Mouse (Mus musculus) R1 (cell line): ENCODE data around the gene Tspan31.
"Not testable (repeated sequence)": the region's sequence is repeated elsewhere in the genome, so short reads cannot be mapped to it uniquely, and the experiment has no call there.

ENCODE experiments used
- DNase-seq: peaks from one replicate; pipeline ENCODE4 v3.0.0-alpha.2; 2018; ENCODE audit warnings: low read depth, low spot score

Tspan31 gene

GRCm38 (mm10) chr10:127083915-127084306 lies 13.8 kb upstream of the Tspan31 start:
- no peak for DNase-seq

DNA sequence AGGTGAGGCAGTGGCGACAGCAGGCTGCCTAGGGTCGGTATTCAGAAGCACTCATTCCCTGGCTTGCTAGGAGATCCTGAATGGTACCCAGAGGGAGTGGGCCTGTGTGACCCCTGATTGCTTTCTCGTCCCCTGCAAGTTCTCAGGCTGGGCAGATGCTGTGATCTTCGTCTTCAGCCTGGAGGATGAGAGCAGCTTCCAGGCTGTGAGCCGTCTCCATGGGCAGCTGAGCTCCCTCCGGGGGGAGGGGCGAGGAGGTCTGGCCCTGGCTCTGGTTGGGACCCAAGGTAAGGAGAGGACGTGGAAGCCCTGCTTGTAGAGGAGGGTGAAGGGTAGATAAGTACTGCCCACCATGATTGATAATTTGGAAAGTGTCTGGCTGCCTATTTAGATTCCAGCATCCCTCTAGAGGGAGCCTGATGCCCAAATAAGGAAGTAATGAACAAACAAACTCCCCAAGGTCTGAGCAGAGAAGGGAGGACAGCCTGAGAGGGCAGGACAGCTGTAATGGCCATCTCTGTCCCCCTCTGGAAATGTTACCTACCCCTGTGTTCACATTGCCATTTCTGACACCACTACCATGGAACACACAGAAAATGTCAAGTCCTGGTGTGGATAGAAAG lies 13.3 kb upstream of the Tspan31 start:
- no peak for DNase-seq

GRCm38 (mm10) chr10:127081996-127082620 lies 12.0 kb upstream of the Tspan31 start:
- no peak for DNase-seq

- no peak for DNase-seq
Observed at GRCm38 (mm10) chr10:127080901-127081780, 11.1 kb upstream of the Tspan31 start.

- no peak for DNase-seq
Observed at GRCm38 (mm10) chr10:127079665-127080391, 9.8 kb upstream of the Tspan31 start.

- DNase-seq = no peak
Observed at GRCm38 (mm10) chr10:127078677-127079575, 8.9 kb upstream of the Tspan31 start.

DNA sequence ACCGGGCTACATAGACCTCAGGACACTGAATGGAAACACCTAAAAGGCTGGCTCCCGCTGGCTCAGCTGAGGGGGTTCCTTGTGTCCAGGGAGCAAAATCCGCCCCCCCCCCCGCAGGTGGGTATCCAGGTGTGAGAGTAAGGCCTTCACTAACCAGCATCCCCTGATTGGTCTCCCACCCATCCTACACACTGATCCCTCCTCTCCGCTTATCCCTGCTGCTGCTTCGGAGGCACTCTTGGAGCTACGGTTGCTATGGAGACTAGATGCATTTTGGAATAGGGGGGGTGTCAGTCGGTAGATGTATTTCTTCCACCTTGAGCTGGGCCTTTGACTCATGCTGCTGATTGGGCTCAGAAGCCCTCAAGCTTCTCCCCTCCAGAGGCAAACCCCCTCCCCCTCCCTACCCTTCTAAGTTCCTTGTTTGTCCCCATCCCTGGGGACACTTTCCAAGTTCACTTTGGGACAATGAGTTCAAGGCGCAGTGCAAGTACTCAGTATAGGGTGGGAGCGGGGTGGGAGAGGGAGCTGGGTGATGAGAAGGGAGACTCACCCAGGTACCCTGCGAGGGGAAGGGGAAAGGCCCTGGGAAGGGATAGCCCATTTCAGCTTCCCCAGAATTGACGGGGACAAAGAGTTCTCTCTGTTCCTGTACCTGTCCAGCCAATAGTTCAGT lies 8.1 kb upstream of the Tspan31 start:
- peak; percentile 66 for DNase-seq

DNA sequence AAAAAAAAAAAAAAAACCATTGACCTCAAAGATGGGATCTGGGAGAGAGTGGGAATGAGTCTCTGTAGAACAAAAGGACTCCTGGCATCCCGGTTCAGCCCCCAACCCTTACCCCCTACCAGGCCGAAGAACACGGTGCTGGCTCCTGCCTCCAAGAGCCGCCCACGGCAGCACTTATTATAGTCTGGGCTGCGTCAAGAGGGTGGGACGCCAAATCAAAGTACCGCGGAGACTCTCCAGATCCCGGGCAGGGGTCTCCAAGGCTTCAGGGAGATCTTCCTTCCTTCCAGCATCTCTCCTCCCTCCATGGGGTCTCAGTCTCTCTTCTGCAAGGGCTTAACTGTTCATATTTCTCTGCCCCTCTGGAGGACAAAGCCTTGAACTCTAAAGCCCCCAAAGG lies 7.5 kb upstream of the Tspan31 start:
- no peak for DNase-seq

GRCm38 (mm10) chr10:127076082-127076481 lies 6.0 kb upstream of the Tspan31 start:
- DNase-seq = no peak

GRCm38 (mm10) chr10:127075651-127076050 lies 5.6 kb upstream of the Tspan31 start:
- no peak for DNase-seq

- DNase-seq = no peak
Observed at GRCm38 (mm10) chr10:127075080-127075479, 5.0 kb upstream of the Tspan31 start, which contains the start of gene Agap2. Agap2 (plus strand) TSS chr10:127075284.

GRCm38 (mm10) chr10:127073981-127074380 lies 3.9 kb upstream of the Tspan31 start:
- no peak for DNase-seq

GRCm38 (mm10) chr10:127072969-127073368 lies 2.9 kb upstream of the Tspan31 start:
- not testable (repeated sequence) for DNase-seq

DNA sequence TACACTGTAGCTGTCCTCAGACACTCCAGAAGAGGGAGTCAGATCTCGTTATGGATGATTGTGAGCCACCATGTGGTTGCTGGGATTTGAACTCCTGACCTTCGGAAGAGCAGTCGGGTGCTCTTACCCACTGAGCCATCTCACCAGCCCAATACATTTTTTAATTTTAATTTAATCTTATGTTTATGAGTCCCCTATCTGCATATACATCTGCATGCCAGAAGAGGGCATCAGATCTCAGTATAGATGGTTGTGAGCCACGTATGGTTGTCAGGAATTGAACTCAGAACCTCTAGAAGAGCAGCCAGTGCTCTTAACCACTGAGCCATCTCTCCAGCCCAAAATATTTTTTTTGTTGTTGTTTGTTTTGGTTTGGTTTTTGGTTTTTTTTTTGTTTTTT lies 2.2 kb upstream of the Tspan31 start:
- DNase-seq = not testable (repeated sequence)

DNA sequence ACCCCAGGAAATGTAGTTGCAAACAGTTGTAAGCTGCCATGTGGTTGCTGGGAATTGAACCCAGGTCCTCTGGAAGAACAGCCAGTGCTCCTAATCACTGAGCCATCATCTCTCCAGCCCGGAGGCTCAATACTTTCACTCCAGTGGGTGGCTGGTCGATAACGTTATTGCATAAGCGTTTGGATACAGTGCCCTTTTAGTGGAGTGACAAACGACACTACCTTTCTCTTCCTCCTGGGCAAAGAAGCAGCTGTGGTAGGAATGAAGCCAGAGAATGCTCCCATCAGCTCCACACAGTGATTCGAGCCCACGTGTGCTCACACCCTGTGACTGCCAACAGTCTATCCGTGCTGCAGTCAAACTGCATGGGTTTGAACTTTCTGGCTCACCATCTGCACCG lies 1.1 kb upstream of the Tspan31 start:
- DNase-seq = no peak

- DNase-seq = peak; percentile 91
Observed at GRCm38 (mm10) chr10:127069281-127070189, 529 bp downstream of the Tspan31 start.

DNA sequence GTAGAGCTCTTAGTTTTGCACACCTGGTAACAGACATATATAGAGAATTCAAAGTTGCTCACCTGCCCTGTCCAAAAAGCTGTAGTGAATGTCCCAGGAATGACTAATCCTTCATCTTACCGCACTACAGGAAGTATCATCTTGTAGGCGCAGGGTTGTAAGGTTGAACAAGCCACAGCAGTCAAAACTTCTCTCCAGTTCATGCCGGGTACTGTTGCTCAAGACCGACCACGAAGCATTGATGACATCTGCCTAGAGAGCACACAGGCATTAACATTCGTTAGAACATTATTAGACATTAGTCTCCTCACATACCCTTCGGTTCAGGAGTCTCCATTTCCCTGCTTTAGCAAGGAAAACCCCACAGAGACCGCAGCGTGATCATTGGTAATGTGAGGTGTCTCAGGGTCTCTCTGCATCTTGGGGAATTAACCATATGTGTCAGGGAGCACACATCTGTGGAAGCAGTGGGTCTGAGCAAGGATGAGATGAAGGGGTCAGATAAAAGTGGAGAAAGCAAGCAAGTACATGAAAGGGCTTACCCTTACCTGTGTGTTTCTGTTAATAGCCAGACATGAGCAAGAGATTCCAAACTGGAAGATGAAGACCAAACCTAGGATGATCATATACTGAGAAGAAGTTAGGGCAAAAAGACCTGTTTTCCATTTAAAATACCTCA lies 1.6 kb downstream of the Tspan31 start:
- DNase-seq = no peak

DNA sequence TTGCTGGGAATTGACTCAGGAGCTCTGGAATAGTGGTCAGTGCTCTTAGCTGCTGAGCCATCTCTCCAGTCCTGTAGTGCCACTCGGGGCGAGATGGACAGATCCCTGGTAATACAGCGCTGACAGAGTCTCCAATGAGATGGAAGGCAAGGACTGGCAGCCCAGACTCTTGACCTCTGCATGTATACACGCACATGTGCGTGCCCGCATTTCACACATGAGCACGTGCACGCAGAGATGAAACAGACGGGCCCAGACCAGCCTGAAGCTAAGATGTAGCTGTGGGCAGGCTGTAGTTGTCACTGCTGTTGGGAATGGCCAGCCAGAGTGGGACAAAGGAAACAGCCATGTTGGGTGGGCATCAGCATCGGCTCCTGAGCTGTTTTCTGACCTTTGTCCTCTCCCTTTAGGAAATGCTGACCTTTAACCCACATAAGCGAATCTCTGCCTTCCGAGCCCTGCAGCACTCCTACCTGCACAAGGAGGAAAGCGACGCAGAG lies 3.5 kb downstream of the Tspan31 start:
- no peak for DNase-seq
